Mouse (Mus musculus): Measurements from ENCODE around the gene Tmem213. TPM values are rescaled to one million over a fixed set of nuclear protein-coding genes. Genes with fewer than 3 reads are reported as not detected.

The Tmem213 gene
- total and polyA plus RNA-seq, 2 experiments from 2014 or later, result not detected

DNA sequence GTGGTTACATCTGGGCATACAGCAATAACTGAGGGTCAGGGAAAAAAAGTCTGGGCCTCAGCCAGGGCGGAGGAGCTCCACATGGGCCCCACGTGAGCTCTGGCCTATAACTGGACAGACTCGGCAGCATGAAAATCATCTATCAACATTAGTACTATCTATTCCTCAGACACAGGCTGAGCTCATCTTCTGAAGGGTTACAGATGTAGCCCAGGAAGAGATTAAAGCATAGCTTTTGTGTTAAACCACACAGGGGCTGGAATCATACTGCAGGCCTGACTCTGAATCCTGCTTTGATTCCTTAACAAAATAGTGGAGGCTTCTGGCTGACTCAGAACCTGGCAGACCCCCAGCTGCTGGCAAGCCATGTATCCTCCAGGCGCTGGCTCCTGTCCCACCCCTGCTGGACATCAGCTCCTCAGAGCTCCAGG lies 22.8 kb downstream of the Tmem213 start:
- H3K4me2 ChIP-seq (ENCODE audit: low read depth, low read length), result no peak overlapping the region
- H3K4me1 ChIP-seq (ENCODE audit: insufficient read depth, low read length), result no peaks in the 10 kb centered on the region
- no peaks in the 10 kb centered on the region for H3K27me3 ChIP-seq (ENCODE audit: insufficient read depth, low read length)
- H3K36me3 ChIP-seq (ENCODE audit: insufficient read depth, low read length), result peaks cover 25% of the 10 kb centered on the region; the same call in 1 of the 2 replicates
- ATAC-seq (0 out of 2 replicates have a peak, but pooled peaks have one; percentile 27), DNase-seq (ENCODE audit: low spot score) (peak; percentile 45)
- no peak overlapping the region for H3K4me3 ChIP-seq (ENCODE audit: low read length)
- H3K9me3 ChIP-seq (ENCODE audit: low read length), result no peaks in the 10 kb centered on the region
- no peak overlapping the region for H3K9ac ChIP-seq (replicated peaks; ENCODE audit: low read length)
- TF ChIP-seq CTCF (IDR thresholded peaks at IDR 0.05; ENCODE audit: low read depth), result no peak
- WGBS, result 54% methylated on average over 4 of the region's 4 CpGs
- no peak overlapping the region for H3K27ac ChIP-seq

DNA sequence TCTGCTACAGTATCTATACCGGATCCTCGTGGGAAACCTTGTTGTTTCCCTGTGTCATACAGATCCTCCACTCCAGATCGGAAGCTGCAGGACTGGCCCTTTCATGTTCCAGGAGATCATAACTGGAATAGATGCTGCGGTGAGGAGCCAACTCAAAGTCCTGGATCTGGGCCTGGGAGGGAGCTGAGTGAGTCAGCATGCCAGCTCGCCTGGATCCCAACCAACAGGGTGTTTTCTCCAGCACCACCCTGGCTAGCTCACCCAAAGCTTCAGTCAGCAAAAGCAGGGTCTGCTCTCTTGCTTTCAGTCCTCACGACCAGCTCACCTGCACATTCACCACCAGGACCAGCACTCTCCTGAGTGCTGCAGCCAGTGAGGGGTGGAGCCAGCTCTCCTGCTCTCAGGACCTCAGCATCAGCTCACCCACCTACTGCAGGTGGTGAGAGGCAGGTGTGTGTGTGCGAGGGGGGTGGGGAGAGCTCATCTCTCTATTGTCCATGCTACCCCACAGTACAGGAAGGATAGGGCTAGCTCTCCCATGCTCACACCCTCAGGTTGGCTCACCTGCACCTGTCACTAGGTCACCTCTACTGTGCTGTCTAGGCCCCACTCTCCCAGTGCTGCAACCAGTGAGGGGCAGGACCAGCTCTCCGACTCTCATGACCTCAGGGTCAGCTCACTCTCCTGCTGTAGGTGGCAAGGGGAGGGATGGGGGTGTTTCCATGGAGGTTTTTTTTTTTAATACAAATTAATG lies 25.9 kb downstream of the Tmem213 start:
- no peaks in the 10 kb centered on the region for H3K4me1 ChIP-seq (ENCODE audit: insufficient read depth, low read length)
- H3K9ac ChIP-seq (replicated peaks; ENCODE audit: low read length), result no peak overlapping the region
- TF ChIP-seq CTCF (IDR thresholded peaks at IDR 0.05; ENCODE audit: low read depth), result no peak
- no peak overlapping the region for H3K4me2 ChIP-seq (ENCODE audit: low read depth, low read length)
- ATAC-seq (no peak), DNase-seq (ENCODE audit: low spot score) (no peak)
- H3K27me3 ChIP-seq (ENCODE audit: insufficient read depth, low read length), result no peaks in the 10 kb centered on the region
- no peaks in the 10 kb centered on the region for H3K9me3 ChIP-seq (ENCODE audit: low read length)
- H3K4me3 ChIP-seq (ENCODE audit: low read length), result no peak overlapping the region
- H3K36me3 ChIP-seq (ENCODE audit: insufficient read depth, low read length), result peaks cover 11% of the 10 kb centered on the region
- no peak overlapping the region for H3K27ac ChIP-seq
- WGBS, result 78% methylated on average over 8 of the region's 8 CpGs

DNA sequence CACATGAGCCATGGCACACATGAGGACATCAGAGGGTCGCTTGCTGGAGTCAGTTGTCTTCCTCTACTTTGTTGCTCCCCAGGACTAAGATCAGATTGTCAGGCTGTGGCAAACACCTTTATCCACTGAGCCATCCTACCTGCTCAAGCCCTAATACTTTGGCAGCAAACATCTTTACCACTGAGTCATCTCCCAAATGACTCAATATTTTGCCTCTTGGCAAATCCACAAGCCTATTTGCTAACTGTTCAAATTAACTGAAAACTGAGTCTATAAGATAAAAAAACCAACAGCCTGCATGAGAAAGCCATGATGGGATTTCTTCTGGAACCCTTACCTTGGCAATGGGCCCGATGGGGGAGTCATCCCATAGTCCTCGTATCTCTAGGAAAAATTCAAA lies 30.0 kb downstream of the Tmem213 start:
- Histone ChIP-seq H3K4me1 (ENCODE audit: insufficient read depth, low read length) (0 out of 2 replicates have a peak, but pooled peaks cover under 1% of the 10 kb centered on the region), H3K36me3 (ENCODE audit: insufficient read depth, low read length) (peaks cover 24% of the 10 kb centered on the region), H3K27me3 (ENCODE audit: insufficient read depth, low read length) (no peaks in the 10 kb centered on the region), H3K4me2 (ENCODE audit: low read depth, low read length) (no peak overlapping the region), H3K9ac (replicated peaks; ENCODE audit: low read length) (no peak overlapping the region), H3K9me3 (ENCODE audit: low read length) (no peaks in the 10 kb centered on the region), H3K4me3 (ENCODE audit: low read length) (no peak overlapping the region), H3K27ac (no peak overlapping the region)
- ATAC-seq (no peak), DNase-seq (ENCODE audit: low spot score) (no peak)
- 89% methylated on average over 3 of the region's 3 CpGs for WGBS
- no peak for TF ChIP-seq CTCF (IDR thresholded peaks at IDR 0.05; ENCODE audit: low read depth)

DNA sequence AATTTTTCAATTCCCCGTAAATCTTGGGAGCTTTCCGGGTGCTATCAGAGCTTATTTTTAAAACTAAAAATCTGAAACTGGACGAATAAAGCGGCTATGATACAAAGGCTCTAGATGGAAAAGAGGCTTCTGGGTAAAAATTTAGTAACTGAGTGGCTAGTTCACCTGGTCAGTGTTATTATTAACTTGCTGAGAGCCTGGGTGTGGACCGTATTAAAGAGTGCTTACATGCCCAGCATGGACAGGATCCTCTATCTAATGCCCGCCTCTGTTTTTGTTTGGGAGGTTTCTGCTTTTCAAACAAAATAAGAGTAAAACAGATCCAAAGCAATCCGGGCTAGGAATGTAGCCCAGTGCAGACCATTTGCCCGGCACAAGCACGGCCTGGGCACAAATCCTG lies 31.3 kb downstream of the Tmem213 start:
- Histone ChIP-seq H3K9ac (replicated peaks; ENCODE audit: low read length) (no peak overlapping the region), H3K27ac (no peak overlapping the region), H3K4me3 (ENCODE audit: low read length) (no peak overlapping the region), H3K4me1 (ENCODE audit: insufficient read depth, low read length) (0 out of 2 replicates have a peak, but pooled peaks cover 3% of the 10 kb centered on the region), H3K36me3 (ENCODE audit: insufficient read depth, low read length) (peaks cover 24% of the 10 kb centered on the region), H3K27me3 (ENCODE audit: insufficient read depth, low read length) (no peaks in the 10 kb centered on the region), H3K4me2 (ENCODE audit: low read depth, low read length) (no peak overlapping the region), H3K9me3 (ENCODE audit: low read length) (no peaks in the 10 kb centered on the region)
- DNase-seq (ENCODE audit: low spot score) (no peak), ATAC-seq (no peak)
- TF ChIP-seq CTCF (IDR thresholded peaks at IDR 0.05; ENCODE audit: low read depth), result no peak
- 91% methylated on average over 9 of the region's 9 CpGs for WGBS

DNA sequence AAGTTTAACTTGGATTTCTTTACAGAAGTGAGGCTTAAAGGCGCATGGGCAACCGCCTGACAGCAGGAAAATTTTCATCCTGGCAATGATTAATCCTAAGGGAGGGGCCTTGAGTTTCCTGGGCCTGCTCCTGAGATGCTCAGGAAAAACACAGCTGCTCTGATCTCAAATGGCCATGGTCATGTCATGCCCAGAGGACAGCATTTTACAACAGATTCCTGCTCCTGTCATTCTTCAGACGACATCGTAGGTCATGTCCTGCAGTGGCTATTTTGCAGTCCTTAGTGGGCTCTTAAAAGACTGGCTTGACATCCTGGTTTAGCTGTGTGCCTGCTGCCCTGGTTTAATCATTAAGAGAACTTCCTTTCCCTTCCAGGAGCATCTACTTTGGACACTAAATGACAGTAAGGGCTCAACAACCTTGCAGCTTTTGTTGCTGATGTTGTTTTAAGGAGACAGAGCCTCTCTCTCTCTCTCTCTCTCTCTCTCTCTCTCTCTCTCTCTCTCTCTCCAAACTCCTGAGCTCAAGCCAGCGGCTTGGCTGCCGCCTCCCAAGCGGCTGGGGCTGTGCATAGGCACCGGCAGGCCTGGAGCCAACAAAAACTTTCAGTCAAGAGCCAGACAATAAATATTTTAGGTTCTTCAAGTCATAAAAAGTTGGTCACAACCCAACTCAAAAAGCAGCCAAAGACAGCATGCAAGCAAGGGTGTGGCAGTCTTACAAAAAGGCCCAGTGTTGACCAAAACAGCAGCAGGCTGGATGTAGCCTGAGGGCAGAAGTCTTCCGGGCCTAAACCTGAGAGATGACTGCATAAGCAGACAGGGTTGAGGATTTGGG lies 35.3 kb downstream of the Tmem213 start:
- Histone ChIP-seq H3K27me3 (ENCODE audit: insufficient read depth, low read length) (no peaks in the 10 kb centered on the region), H3K4me1 (ENCODE audit: insufficient read depth, low read length) (0 out of 2 replicates have a peak, but pooled peaks cover 3% of the 10 kb centered on the region), H3K9me3 (ENCODE audit: low read length) (no peaks in the 10 kb centered on the region), H3K36me3 (ENCODE audit: insufficient read depth, low read length) (peaks cover 40% of the 10 kb centered on the region; the same call in 1 of the 2 replicates), H3K27ac (no peak overlapping the region), H3K4me3 (ENCODE audit: low read length) (no peak overlapping the region), H3K4me2 (ENCODE audit: low read depth, low read length) (no peak overlapping the region), H3K9ac (replicated peaks; ENCODE audit: low read length) (no peak overlapping the region)
- 52% methylated on average over 9 of the region's 9 CpGs for WGBS
- DNase-seq (ENCODE audit: low spot score), result peak; percentile 26
- no peak for TF ChIP-seq CTCF (IDR thresholded peaks at IDR 0.05; ENCODE audit: low read depth)
- no peak for ATAC-seq

DNA sequence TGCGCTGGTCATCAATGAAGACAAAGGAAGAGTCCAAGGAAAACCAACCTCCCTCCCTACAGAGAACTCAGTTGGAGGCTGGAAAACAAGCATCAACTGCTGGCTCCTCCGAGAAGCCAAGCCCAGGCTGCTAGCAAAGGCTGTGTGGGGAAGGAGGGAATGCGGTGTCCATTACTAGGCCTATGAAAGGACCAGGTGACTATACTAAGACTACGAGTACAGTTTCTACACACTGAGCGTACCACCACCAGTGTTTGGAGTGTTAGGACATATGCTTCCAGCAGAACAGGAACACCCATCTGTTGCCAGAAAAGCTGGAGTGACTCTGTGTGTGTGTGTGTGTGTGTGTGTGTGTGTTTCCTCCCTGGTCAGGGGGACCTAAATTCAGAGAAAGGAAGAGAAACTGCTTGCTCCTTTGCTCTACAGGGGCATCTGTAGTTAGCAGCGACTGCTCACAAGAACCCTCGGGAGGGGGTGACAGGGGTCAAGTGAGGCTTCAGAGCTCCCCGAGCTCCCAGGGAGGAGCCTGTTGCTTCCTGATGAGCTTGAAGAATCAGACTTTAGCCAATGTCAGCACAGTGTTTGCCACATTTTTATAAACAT lies 36.5 kb downstream of the Tmem213 start:
- H3K36me3 ChIP-seq (ENCODE audit: insufficient read depth, low read length), result peaks cover 40% of the 10 kb centered on the region; the same call in 1 of the 2 replicates
- no peak overlapping the region for H3K9ac ChIP-seq (replicated peaks; ENCODE audit: low read length)
- DNase-seq (ENCODE audit: low spot score) (no peak), ATAC-seq (no peak)
- 62% methylated on average over 8 of the region's 8 CpGs for WGBS
- no peak overlapping the region for H3K4me3 ChIP-seq (ENCODE audit: low read length)
- H3K4me2 ChIP-seq (ENCODE audit: low read depth, low read length), result no peak overlapping the region
- H3K4me1 ChIP-seq (ENCODE audit: insufficient read depth, low read length), result 0 out of 2 replicates have a peak, but pooled peaks cover 3% of the 10 kb centered on the region
- no peak overlapping the region for H3K27ac ChIP-seq
- no peaks in the 10 kb centered on the region for H3K9me3 ChIP-seq (ENCODE audit: low read length)
- no peak for TF ChIP-seq CTCF (IDR thresholded peaks at IDR 0.05; ENCODE audit: low read depth)
- no peaks in the 10 kb centered on the region for H3K27me3 ChIP-seq (ENCODE audit: insufficient read depth, low read length)
